Mouse (Mus musculus) gastrocnemius, postnatal 25 days (tissue): ENCODE data around the gene 5330417C22Rik. TPM values are rescaled to one million over a fixed set of nuclear protein-coding genes. Genes with fewer than 3 reads are reported as not detected.
"Not testable (repeated sequence)": the region's sequence is repeated elsewhere in the genome, so short reads cannot be mapped to it uniquely, and the experiment has no call there.

Source experiments
- DNase-seq: peaks from one replicate; pipeline ENCODE4 v3.0.0; 2022
- long read RNA-seq, 2 experiments: library from polyadenylated mRNA; stranded (forward); transcript quantifications; one replicate each; pipeline ENCODE4 v2.0.0; 2021
- total RNA-seq, 2 experiments: library from RNA; stranded (reverse); gene quantifications; 1 replicate in 1 of 2; 2 replicates in 1 of 2; pipeline ENCODE4 v1.2.3; 2021

5330417C22Rik gene
- not detected for total RNA-seq
- long read RNA-seq, experiment 1, partial matches to known transcripts: 1 of 1 reads
- long read RNA-seq, experiment 1, other reads (novel, unspliced or antisense): 0 of 1 reads
- long read RNA-seq, experiment 2, partial matches to known transcripts: 0 of 1 reads
- long read RNA-seq, experiment 2, other reads (novel, unspliced or antisense): 1 of 1 reads

DNA sequence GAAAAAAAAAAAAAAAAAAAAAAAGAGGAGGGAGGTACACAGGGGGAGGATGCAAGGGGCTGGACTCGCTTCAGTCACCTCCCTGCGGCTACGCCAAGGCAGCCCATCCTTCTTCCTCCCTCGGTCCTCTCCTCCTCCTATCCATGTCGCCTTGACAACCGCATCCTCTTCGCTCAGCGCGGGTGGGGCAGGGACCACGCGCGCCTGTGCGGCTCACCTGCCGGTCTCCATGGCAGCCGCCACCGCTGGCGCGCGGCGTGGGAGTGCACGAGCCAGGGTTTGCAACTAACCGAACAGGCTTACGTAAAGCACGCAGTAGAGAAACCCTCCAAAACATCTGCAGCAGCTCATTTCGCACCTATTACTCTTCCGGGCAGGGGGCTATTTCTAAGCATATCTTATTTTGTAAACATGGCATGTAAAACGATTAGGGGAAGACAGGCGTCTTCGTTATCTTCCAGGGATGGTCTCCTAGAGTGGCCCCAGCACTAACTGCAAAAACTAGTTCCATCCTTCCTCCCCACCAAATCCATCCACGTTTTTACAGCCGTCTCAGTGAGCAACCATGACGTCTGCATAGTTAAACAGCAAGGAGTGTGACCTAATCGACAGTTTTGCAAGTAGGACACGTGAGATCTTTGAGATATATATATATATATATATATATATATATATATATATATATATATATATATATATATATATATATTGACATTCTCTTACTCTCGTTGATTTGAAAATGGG is at the start of gene 5330417C22Rik:
5330417C22Rik (minus strand) TSS at position 20 of the 744 bp plus-strand sequence.
- DNase-seq: no peak

DNA sequence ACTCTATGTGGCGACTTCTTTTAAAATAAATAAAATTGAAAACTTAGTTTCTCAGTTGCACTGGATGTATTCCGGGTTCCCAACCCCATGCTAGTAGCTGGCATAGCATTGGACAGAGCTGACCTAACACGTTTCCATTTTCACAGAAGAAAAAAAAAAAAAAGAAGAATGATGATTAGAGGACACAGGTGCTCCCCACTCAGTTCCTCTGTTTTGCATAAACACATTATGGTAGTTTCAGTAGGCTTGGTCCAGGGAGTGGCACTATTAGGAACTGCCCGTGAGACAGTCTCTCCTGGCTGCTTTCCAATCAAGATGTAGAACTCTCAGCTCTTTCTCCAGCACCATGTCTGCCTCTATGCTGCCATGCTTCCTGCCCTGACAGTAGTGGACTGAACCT is 48.2 kb upstream of the 5330417C22Rik start:
- no peak for DNase-seq

DNA sequence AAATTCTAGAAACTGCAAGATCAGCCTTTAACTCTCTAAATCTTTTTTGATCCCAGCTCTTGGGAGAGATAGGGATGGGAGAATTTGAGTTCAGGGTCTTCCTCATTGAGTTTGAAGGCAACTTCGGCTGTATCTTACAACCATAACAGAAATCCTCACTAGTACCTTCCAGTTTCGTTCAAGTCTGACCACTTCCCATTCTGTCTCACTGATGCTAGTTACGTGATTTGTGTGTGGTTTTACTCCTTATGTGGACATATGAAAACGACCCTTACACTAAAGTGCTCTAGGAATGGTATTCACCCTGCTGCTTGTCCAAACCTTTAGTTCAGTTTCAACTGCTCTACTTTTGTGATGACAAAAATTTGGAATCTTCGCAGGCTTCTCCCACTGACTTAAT is 37.7 kb upstream of the 5330417C22Rik start:
- DNase-seq: no peak

DNA sequence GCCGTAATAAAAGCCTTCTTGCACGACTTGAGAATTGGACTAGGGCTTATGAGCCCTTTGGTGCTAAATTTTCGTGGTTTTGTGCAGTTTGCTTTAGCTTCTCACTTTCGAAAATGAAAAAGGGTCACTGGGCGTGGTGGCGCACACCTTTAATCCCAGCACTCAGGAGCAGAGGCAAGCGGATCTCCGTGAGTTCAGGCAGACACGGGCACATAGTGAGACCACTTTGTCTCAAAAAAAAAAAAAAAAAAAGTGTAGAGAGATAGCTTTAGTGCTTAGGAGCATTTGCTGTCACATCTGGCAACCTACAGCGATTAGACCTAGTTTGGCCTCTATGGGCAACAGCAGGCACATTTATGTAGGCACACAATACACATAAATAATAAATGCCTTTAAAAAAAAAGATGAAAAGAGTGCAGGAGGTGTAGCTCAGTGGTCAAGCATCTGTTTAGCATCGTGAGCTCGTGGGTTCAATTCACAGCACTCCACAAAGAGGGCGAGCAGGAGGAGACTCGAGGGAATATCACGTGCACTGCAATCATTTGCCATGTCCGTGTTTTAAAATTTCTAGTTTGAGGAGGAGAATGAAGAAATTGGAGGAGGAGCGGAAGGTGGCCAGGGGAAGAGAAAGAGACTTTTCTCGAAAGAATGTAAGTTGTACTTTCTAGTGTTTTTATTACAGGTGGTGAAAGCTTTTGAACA is 36.1 kb upstream of the 5330417C22Rik start:
- DNase-seq: no peak

DNA sequence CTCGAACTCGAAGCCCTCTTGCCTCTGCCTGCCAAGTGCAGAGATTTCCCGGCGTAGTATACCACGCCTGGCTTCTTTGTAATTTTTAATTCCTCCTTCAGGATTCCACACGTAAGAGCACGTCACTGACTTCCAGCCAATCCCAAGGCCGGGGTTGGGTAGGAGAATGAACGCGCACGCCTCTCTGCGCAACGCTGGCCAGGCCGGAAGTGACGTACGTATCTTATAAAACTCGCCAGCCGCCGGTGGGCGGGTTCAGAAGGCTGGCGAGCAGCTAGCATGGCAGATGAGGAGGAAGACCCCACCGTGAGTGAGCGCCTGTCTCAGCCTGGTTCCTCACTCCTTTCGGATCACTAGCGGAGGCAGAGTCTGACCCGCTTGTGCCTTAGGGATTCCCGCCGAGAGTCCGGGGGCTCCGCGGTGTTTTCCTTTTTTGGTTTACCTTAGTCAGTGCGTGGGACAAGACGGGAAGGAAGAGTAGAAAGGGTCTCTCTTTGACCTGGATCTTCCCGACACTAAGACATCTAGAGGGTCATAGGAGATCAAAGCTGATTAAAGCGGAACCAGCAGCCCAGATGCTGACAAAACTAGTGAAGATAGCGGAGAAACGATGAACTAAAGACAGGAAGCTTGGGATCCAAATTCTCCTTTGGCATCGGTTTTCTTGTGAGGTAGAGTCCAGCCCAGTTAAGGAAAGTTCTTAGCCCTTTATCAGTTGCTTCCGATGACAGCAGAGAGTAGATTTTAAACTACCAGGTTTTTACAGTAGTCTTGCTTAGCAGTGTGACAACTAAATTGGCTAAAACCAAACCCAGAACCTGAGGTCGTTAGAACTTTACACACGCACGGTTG is 35.3 kb upstream of the 5330417C22Rik start, which contains the start of gene Taf13:
Taf13 (plus strand) TSS at position 256 of the 852 bp plus-strand sequence.
- DNase-seq: peak; percentile 94

DNA sequence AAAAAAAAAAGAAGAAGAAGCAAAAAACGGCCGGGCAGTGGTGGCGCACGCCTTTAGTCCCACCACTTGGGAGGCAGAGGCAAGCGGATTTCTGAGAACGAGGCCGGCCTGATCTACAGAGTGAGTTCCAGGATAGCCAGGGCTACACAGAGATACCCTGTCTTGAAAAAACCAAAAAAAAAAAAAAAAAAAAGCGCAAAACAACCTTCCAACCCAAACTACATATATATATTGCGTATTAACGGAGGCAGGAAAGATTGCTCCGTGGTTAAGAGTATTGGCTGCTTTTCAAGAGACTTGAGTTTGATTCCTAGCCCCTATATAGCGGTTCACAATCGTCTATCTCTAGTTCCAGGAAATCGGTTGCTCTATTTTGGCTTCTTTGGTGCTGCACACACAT is 34.5 kb upstream of the 5330417C22Rik start:
- no peak for DNase-seq

DNA sequence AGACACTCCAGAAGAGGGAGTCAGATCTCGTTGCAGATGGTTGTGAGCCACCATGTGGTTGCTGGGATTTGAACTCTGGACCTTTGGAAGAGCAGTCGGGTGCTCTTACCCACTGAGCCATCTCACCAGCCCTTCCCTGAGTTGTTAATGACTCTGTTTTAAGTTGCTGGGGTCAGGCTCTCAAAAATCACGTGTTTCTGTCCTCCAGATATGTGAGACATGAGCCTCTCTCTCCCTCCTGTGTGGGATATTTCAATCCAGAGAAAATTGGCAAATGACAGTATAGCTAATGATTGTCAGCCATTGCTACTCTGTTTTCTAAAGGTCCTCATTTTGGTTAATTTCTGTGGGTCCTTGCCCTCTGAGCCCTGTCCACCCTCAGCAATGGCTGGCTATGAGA is 33.3 kb upstream of the 5330417C22Rik start:
- not testable (repeated sequence) for DNase-seq

DNA sequence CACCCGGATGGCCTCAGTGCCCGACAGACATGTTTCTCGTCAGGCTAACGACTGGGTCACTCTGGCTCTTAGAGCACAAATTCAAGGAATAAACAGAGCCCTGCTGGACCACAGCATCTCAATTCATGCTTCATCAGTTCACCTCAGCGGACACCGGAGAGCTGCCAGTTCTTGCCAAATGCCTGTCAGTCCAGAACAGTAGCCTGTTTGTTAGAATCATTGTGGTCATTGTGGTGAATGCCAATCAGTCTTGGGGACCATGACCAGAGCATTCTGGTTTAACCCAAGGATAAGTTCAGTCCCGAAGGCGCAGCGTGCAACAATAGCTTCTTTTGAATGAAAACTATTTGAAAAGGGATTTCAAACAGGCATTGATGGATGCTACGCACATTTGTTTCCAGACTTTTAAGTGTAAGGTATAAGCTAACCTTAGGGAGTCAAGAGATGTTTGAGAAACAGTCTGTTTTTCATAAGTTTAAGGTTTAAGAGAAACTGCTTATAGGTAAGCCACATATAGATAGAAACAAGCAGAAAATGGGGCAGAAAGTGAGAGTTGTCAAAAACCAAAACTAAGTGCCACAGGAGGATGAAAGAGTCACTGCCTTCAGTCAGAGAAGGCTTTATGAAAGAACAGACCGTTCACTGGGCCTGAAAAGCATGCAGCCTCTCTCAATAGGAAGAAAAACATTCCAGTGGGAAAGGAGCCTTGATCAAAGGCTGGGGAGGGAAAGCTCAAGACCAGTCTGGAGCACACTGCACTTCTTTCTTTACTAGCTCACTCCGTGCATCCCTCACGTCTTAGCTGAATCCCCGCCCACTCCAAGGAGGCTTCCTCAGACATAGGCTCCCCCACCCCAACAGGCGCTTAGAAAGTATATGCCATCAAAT is 31.9 kb upstream of the 5330417C22Rik start:
- no peak for DNase-seq

DNA sequence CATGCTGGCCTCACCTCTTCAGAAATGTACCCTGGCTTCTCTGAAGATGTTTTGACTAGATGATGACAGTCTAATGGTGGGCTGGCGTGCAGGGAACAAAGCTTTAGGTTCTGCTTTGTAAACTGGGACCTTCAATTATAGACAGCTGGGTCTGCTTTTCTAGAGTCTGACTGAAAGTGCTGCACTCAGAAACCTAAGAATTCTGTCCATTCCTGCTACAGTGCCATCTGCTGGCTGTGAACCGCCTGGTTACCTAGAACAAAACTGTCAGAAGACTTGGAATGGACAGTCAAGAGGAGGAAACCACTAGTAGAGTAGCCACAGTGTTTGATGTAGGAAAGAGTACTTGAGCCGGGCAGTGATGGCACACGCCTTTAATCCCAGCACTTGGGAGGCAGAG is 27.0 kb upstream of the 5330417C22Rik start:
- DNase-seq: peak; percentile 68

DNA sequence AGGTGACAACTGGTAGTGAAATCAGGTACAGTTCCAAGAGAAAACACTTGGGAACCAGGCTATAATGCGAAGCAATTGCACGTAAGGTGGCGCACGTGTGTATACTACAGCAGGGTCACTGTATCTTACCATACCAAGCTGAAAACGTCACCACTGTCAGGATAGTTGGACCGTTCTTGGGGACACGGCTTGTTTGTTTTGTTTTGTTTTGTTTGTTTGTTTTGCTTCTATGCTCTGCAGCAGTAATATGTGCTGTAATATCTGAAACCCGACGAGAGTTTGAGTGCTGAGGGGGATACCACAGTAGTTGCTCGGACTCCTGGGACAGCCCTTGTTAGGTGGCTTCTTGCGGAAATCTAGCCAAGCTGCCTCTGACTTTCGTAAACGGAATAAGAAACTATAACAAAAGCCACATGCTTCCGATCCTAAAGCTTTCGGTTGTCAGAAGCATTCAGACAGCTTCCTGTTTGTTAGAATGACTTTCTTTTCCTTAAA is 26.5 kb upstream of the 5330417C22Rik start:
- DNase-seq: no peak

DNA sequence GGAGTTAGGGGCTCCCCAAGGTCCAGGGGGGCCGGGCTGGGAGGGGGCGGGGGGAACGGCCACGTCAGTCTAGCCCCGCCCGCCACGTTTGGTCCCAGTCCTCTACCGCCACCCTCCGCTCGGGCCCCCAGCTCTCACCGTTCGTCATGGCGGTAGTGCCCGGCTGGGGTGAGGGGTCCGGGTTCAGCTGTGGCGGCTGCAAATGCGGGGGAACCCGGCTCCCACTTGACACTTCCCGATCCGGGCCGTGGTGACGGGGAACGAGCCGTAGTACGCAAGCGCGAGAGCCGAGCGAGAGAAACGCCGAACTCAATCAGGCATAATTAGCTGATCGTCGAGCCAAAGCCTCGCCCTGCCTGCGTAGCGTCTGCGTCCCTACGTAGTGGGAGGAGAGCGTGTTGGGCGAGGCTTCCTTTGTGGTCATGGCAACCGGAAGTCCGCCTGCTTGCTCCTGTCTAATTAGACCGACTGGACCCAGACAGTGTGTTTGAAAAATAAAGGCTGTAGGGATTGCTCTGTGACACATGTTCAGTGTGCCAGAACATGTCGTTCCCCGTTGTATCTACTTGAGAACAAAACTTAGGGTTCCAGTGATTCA is 25.9 kb upstream of the 5330417C22Rik start, which contains the start of gene Tmem167b:
Tmem167b (minus strand) TSS at position 334 of the 598 bp plus-strand sequence.
- peak; percentile 96 for DNase-seq

DNA sequence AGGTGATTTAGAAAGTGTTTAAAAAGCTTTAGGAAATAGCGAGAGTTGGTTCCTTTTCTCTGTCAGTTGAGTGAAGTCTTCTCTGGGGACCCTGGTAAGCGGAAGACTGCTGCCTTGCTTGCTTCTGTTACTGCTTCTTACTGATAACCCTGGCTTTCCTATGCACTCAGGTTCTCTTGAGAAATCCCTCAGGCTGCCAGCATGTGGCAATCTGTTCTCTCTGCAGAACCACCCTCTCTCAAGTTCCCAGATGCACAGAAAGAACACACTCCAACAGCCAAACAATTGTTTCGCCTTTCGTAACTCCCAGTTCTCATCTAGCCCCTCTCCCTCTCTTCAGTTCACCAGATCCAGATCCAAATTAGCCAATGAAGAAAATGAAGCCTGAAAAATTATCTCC is 21.6 kb upstream of the 5330417C22Rik start:
- no peak for DNase-seq

DNA sequence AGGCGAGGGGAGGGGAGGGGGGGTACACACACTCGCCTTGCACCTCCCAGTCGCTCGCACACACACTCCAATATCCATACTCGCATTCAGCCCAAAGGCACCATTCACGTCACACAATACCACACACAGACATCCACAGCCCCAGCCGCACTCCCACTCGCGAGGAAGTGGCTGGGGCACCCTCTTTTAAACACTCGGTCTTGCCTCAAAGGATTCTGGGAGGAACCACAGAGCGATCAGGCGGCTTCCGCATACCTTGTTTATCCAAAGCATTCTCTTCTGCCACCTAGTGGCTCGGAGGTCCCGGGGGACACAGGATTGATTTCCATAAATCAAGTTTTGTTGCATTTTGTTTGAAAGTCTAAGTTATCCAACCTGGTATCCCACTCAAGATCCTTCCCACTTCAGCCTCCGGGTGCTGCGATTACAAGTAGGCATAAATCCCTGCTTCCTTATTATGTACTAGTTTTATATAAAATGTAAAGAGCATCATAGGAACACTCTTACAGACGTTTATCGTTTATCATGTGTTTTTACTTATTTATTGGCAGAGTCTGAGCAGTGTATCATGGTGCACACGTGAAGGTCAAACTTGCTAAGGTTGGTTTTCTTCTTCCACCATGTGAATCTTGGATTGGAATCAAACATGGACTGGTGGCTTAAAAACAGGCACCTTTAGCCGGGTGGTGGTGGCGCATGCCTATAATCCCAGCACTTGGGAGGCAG is 18.4 kb upstream of the 5330417C22Rik start:
- DNase-seq: peak; percentile 87

DNA sequence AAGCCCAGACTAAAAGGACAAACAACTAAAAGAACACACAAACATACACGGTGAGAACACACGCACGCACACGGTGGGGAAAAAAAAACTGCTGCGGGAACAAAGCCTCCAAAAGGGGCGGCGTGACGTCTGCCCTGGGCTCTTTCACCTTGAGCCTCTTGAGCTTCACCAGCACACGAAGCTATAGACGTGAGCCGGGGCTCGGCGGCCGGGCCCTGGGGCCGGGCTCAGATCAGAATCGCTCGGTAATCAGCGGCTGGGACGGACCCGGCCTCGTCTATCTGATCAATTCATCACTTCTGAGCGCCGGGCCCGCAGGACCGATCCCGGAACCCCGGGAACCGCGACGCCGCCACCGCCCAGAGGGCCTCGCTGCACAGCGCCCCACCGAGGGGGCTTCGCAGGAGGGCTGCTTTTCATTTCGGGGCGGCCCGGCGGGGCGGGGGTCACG is 17.8 kb upstream of the 5330417C22Rik start:
- no peak for DNase-seq

DNA sequence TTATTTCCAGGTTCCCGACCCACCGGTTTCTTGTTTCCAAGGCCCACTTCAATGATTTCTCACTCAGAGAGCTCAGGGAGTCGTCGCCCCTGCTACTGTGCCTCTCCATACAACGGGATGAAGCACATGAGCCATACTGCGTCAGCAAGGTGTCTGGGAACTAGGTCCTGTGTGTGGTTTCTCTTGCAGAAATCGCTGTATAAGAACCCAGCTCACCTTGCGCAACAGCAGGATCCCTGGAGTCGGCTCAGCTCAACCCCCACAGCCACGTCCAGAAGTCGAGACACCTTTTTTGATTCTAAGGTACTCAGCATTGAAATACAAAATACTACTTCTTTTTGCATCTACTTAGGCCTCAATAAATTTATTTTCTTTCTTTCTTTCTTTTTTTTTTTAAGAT is 6.0 kb upstream of the 5330417C22Rik start:
- DNase-seq: no peak

DNA sequence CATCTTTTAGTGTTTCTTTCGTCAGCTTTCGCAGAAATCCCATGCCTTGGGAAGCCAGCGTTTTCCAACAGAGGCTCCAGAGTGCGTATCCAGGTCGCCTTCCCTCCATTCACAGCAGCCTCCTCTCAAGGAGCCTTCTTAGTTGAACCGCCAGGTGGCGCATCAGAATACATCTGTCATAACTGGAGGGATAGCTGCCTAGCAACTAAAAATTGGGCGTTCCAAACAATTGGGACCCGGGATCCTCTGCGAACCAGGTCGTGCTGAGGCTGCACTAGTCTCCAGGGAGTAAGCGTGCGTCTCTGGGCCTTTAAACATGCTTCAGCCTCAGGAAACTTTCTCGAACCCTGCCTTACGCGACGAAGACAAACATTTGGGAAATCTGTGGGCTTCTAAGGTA is 967 bp upstream of the 5330417C22Rik start:
- peak; percentile 69 for DNase-seq

DNA sequence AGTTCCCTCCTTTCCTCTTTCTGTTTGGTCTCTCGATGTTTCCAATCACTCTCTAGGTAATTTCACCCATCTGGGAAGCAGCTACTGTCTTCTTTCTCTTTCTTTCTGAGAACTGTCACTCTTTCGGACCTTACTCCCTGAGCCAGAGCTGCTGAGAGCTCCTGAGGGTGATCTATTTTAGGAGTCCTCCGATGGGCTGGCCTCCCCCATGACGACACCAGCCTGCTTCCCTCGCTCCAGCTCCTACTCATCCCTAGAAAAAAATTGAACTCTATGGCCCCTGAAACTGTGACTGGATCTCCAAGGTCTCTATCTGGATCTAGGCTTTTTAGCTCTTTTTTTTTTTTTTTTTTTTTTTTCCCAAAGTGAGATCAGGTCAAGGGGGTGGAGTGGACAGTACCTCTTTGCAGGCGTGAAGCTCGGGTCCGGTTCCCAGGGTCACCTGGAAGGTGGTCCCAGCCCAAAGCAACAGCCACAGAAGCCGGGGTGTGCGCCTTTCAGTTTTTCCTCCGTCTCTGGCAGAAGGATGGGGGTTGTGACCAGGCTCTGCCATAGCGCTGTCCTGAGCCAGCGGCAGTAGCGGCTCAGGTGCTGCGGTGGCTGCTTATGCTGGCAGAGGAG is 330 bp downstream of the 5330417C22Rik start:
- no peak for DNase-seq

DNA sequence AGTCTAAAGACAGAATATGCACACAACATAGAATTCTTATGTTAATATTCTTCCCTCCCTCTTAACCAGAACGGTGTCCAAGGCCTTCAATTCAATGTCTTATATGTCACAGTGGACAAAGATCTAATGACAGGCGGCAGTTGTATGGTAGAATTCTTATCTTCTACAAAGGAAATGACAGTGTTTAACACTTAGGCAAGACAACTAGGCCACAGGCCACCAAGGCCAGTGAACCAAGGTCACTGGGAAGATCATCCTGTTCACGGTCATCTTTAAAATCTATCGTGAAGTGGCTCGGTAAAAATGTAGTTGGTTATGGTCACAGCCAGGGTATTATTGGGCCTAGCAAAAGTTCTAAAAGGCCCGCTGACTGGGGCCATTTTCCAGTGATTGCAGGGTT is 2.4 kb downstream of the 5330417C22Rik start, which contains the start of gene 1700013F07Rik:
1700013F07Rik (plus strand) TSS at position 200 of the 400 bp plus-strand sequence.
- DNase-seq: no peak
